Mouse (Mus musculus) heart, embryonic 10.5 days (tissue): ENCODE results near the gene 9230102O04Rik. TPM values are rescaled to one million over a fixed set of nuclear protein-coding genes. Genes with fewer than 3 reads are reported as not detected.

ENCODE experiments used
- DNase-seq: peaks from one replicate; pipeline ENCODE4 v3.0.0-alpha.2; 2017; ENCODE audit warnings: low spot score
- H3K27ac ChIP-seq: fragments of 300-500 bp; sonication (generic); 2 replicates; pipeline ENCODE4 v1.5.1; 2016; ENCODE audit warnings: mild to moderate bottlenecking
- H3K27me3 ChIP-seq: fragments of 300-500 bp; sonication (generic); 2 replicates; pipeline ENCODE4 v1.6.1; 2016; ENCODE audit warnings: mild to moderate bottlenecking; ENCODE audit not compliant: poor library complexity, insufficient read depth, severe bottlenecking
- H3K36me3 ChIP-seq: fragments of 300-500 bp; sonication (generic); 2 replicates; pipeline ENCODE4 v1.6.1; 2016; ENCODE audit warnings: mild to moderate bottlenecking, moderate library complexity
- H3K4me1 ChIP-seq: fragments of 300-500 bp; sonication (generic); 2 replicates; pipeline ENCODE4 v1.6.1; 2016; ENCODE audit warnings: mild to moderate bottlenecking
- H3K4me3 ChIP-seq: fragments of 300-500 bp; sonication (generic); 2 replicates; pipeline ENCODE4 v1.5.1; 2016; ENCODE audit warnings: mild to moderate bottlenecking, moderate library complexity
- H3K9me3 ChIP-seq: fragments of 300-500 bp; sonication (generic); 2 replicates; pipeline ENCODE4 v1.6.1; 2016; ENCODE audit warnings: mild to moderate bottlenecking, moderate library complexity
- WGBS: fragments of 180-500 bp; shearing (Covaris S2); methylation state at CpG from one replicate; pipeline ENCODE4 v1.1.7; 2016; 5-methylcytosine and 5-hydroxymethylcytosine counted together
- polyA plus RNA-seq: library from polyadenylated mRNA; unstranded; fragments of >200 nt; fragmentation: Nextera tagmentation; extraction: Ambion mirVana; gene quantifications from 2 replicates; pipeline ENCODE4 v1.2.1, GENCODE M21; 2016

9230102O04Rik gene
- polyA plus RNA-seq, 1 experiment from 2014 or later: not detected

DNA sequence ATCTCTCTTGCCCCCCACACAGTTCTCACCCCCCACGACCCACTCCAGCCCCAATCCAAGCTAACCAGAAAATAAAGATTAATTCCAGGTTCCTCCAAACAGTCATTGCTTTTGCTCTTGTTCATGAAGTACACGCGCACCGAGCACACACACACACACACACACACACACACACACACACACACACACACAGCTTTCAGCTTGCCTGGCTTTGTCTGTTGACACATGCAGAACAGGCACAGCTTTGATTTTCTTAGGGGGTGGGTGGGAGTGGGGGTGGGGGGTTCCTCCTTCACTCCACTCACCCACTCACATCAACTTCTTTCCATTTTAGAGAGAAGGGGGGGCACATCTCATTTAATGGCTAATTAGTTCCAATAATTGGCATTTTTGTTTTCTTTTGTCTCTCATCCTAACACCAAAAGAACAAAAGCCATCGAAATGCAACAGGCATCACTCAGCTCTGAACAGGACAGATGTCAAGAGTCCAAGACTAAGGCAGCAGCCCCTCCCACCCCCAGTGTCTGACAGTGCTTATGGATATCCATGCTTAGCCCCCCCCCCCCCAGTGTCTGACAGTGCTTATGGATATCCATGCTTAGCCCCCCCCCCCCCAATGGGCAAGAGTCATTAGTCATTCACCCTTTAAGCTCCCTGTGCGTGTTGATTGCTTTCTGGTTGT, 4.1 kb upstream of the 9230102O04Rik start:
- Histone ChIP-seq H3K4me1 (peaks cover 39% of the 10 kb centered on the region), H3K4me3 (no peak overlapping the region), H3K36me3 (no peaks in the 10 kb centered on the region), H3K27me3 (peaks cover 97% of the 10 kb centered on the region), H3K27ac (no peak overlapping the region), H3K9me3 (no peaks in the 10 kb centered on the region)
- 6% methylated on average over 6 of the region's 6 CpGs for WGBS
- no peak for DNase-seq

DNA sequence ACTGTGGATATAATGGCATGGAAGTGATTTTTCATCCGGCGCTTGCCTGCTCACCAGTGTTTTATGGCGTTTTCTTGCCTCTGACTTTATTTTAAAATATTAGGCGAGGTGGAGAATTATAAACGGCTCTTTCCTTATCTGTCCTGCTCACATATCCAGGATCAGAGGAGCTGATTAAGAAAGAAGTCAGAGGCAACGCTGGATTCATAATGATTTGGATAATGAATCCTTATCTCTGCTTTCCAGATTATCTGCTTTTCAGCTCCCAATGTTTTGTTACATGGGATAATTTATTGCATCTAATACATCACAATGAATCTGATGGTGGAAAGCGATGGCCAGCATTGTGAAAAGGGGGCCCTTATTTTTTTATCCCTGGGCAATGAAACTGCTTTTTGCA, 3.2 kb upstream of the 9230102O04Rik start:
- WGBS: 6% methylated on average over 7 of the region's 7 CpGs
- H3K36me3 ChIP-seq: no peaks in the 10 kb centered on the region
- DNase-seq: no peak
- peaks cover 97% of the 10 kb centered on the region for H3K27me3 ChIP-seq
- H3K9me3 ChIP-seq: no peaks in the 10 kb centered on the region
- no peak overlapping the region for H3K4me3 ChIP-seq
- H3K4me1 ChIP-seq: peaks cover 35% of the 10 kb centered on the region
- H3K27ac ChIP-seq: no peak overlapping the region

DNA sequence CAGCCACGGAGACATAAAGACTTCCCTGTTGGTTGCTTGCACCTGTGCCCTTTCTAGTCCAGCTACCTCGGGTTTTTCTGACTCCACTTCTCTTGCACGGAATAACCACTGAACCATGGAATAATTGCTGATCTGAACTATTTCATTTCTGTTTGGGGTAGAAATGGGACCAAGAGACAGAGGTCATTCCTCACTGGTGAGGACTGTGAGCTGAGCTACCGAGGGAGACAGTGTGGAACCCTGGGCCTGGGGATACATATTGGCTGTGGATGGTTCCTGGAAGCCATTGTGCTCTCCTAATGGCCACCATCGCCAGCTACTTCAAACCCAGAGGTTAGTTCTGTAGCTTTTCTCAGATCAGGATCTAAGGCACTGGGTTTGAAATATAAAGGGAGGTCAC, 1.6 kb upstream of the 9230102O04Rik start:
- 5% methylated on average over 5 of the region's 5 CpGs for WGBS
- Histone ChIP-seq H3K9me3 (no peaks in the 10 kb centered on the region), H3K4me1 (peaks cover 21% of the 10 kb centered on the region), H3K27ac (no peak overlapping the region), H3K4me3 (no peak overlapping the region), H3K36me3 (no peaks in the 10 kb centered on the region), H3K27me3 (peaks cover 97% of the 10 kb centered on the region)
- DNase-seq: no peak

DNA sequence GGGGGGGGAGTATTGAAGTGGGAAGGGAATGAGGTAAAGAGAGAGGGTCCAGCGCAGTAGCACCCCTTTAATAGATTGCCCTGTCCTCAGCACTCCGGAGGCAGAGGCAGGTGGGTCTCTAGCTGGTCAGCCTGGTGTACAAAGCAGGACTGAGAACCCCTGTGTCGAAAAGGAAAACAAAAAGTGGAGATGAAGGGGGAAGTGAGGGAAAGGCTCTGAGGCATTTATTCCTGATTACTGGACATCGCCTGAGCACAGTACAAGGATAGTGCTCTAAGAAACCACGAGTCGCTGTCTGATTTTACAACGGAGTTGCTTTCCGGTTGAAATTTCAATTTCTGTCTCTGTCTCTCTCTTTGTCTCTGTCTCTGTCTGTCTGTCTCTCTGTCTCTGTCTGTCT, 911 bp upstream of the 9230102O04Rik start:
- peak overlapping the region; percentile 55 for H3K4me3 ChIP-seq
- DNase-seq: no peak
- peaks cover 97% of the 10 kb centered on the region for H3K27me3 ChIP-seq
- WGBS: 9% methylated on average over 8 of the region's 8 CpGs
- no peaks in the 10 kb centered on the region for H3K9me3 ChIP-seq
- no peaks in the 10 kb centered on the region for H3K36me3 ChIP-seq
- H3K4me1 ChIP-seq: peaks cover 14% of the 10 kb centered on the region
- no peak overlapping the region for H3K27ac ChIP-seq

DNA sequence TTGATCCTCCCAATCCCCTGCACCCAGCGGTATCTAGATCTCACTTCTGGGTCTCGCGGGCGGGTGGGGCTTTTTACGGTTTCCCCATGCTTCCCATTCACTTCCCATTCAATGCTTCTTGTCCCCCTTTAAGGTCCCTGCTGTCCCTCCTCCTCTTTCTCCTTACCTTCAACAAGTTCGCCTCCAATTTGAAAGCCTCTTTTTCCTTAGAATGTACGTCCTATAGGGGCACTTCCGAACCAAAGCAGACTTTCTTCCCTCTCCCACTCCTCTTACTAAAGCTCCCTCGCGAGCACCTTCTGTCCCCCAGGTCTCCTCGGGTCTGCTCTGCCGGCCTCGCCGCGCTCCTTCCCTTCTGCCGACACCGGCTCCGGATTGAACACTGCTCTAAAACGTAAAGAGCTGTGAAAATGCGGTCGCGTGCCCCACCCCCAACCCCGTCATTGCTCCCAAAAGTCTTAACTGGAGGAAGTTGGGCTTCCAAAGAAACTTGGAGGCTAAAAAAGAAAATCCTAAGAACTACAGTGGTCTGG, 377 bp upstream of the 9230102O04Rik start, which contains the start of gene Gata3:
Gata3 (minus strand) TSS at position 384 of the 533 bp plus-strand sequence.
- Histone ChIP-seq H3K27me3 (peaks cover 97% of the 10 kb centered on the region), H3K36me3 (no peaks in the 10 kb centered on the region), H3K4me3 (peak within 1 kb of the TSS; percentile 55), H3K4me1 (peaks cover 14% of the 10 kb centered on the region), H3K9me3 (no peaks in the 10 kb centered on the region), H3K27ac (no peak within 1 kb of the TSS)
- DNase-seq: no peak
- WGBS: 1% methylated on average over 23 of the region's 23 CpGs

DNA sequence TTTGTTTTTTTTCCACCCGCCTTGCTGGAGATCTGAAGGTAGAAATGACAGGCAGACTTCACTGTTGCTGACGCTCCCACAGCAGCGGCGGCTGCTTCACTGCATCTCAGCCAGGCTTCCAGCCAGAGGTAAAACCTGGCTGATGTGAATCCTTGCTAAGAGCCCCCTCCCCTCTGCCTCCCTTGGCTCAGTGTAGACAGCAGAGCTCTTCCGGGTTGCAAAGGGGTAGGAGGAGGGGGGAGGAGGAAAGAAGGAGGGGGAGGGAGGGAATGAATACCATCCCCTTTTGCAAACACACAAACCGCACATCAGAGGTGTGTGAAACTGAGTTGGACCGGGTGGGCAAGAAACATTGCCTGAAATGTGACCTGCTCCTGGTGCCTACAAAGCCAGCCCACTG, 1.7 kb downstream of the 9230102O04Rik start:
- Histone ChIP-seq H3K4me3 (no peak overlapping the region), H3K36me3 (no peaks in the 10 kb centered on the region), H3K9me3 (no peaks in the 10 kb centered on the region), H3K4me1 (peaks cover 33% of the 10 kb centered on the region), H3K27me3 (peaks cover 97% of the 10 kb centered on the region), H3K27ac (no peak overlapping the region)
- WGBS: under 1% methylated on average over 7 of the region's 7 CpGs
- no peak for DNase-seq

DNA sequence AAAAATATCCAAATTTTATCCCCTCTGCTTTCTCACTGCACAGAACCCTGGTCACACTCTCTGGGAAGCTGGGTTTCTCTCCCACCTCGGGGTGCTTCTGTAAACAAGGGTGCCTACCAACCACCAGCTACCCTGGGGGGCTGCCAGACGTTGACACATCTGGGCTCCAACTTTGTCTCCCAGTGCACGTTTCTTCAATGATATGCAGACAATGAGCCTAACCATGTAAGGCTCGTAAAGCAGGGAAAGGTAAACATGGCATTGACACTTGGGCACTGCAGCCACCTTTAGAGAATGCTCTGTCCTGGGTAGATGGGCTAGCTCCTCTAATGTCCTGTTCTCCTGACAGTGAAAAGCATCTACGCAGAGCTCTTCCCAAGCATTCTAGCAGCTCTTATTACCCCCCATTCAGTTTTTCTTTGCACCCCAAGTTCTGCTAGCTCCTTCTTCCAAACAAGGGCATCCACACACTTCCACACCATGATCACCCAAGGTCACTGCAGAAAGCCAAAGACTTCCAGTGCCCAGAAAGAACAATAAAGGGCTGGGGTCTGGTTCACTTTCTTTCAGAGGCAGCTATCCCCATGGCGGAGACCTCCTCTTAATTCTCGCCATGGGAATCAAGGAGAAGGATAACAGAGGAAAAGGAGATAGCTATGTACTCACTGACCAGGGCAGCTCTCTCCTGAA, 2.3 kb downstream of the 9230102O04Rik start:
- DNase-seq: no peak
- Histone ChIP-seq H3K4me3 (no peak overlapping the region), H3K27ac (no peak overlapping the region), H3K4me1 (peaks cover 39% of the 10 kb centered on the region), H3K27me3 (peaks cover 96% of the 10 kb centered on the region), H3K9me3 (no peaks in the 10 kb centered on the region), H3K36me3 (no peaks in the 10 kb centered on the region)
- 3% methylated on average over 7 of the region's 7 CpGs for WGBS

DNA sequence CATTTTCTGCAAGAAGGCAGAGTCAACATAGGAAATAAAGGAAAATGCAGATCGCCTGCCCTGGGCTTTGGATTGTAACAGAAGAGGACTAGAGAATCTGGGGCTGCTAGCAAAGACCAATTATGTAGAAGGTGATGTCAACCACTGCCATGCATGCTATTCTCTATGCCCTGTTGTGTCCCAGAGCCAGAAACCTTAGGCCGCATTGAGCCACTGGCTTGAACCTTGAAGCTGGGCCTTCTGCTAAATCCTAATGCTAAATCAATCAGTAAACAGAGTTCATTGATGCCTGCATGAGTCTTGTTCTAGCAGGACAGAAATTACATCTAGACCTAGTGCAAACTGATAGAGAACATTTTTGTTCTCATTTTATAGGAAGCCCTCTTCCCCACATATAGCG, 3.3 kb downstream of the 9230102O04Rik start:
- 21% methylated on average over 3 of the region's 3 CpGs for WGBS

DNA sequence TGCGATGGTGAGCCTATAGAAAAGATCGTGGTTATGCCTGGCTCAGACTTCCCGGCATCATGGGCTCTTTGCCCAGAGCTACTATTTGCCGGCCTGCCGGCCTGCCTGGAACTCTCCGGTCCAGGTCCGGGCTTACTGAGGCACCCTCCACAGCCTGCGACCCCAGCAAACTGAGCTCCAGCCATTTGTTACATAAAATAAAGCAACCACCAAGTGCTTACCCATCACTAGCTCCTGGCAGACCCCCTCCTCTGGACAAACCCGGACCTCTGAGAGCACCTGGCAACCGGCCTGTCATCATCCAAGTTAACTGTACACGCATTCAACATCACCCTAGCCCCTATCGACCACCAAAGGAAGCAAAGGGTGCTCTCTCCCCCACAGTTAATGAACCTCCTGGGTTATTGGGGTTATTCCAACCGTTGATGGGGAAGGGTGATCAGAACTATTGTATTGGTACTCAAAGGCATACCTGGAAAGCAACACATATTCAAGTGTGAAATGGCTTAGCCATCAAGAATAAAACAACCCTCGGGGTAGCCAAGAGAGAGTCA, 4.0 kb downstream of the 9230102O04Rik start:
- Histone ChIP-seq H3K4me1 (peaks cover 52% of the 10 kb centered on the region), H3K27me3 (peaks cover 98% of the 10 kb centered on the region), H3K9me3 (no peaks in the 10 kb centered on the region), H3K27ac (no peak overlapping the region), H3K4me3 (no peak overlapping the region), H3K36me3 (no peaks in the 10 kb centered on the region)
- no peak for DNase-seq
- WGBS: 10% methylated on average over 14 of the region's 14 CpGs

More for the DNA sequence above, 3.3 kb downstream of the 9230102O04Rik start:
- Histone ChIP-seq H3K4me3 (no peak overlapping the region), H3K4me1 (peaks cover 49% of the 10 kb centered on the region), H3K27ac (no peak overlapping the region), H3K27me3 (peaks cover 99% of the 10 kb centered on the region), H3K9me3 (no peaks in the 10 kb centered on the region), H3K36me3 (no peaks in the 10 kb centered on the region)
- DNase-seq: no peak

DNA sequence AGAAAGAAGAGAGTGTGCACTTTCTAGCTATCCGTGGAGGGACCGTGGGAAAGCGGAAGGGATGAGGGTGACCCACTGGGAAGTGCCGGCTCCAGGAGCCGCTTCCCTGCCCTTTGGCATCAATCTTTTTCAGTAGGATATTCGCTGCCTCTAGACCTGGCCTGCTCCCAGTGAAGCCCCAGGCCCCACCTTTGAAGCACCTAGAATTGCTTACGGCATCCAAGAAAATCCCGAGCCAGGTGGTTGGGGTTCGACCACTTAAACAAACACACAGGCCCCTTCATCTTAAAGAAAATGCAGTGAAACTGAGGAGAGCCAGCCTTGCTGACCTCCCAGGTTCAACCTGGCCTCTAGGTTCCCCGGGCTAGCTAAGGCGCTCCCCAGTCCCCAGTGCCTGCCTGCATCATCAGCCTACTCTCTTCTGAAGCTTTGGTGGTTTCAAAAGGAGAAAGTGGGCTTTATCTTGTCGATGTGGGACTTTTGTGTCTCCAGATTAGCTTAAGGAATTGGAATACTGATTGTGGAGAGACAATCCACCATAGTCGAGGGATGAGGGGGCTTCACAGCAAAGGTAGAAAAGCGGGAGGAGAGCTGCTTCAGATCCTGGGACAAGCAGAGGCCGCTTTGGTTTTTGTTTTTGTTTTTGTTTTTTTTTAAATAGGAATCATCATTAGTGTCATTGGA, 4.7 kb downstream of the 9230102O04Rik start:
- peaks cover 94% of the 10 kb centered on the region for H3K27me3 ChIP-seq
- DNase-seq: no peak
- 8% methylated on average over 15 of the region's 15 CpGs for WGBS
- H3K36me3 ChIP-seq: no peaks in the 10 kb centered on the region
- no peak overlapping the region for H3K27ac ChIP-seq
- no peaks in the 10 kb centered on the region for H3K9me3 ChIP-seq
- H3K4me1 ChIP-seq: peaks cover 48% of the 10 kb centered on the region
- H3K4me3 ChIP-seq: peak overlapping the region; percentile 71

DNA sequence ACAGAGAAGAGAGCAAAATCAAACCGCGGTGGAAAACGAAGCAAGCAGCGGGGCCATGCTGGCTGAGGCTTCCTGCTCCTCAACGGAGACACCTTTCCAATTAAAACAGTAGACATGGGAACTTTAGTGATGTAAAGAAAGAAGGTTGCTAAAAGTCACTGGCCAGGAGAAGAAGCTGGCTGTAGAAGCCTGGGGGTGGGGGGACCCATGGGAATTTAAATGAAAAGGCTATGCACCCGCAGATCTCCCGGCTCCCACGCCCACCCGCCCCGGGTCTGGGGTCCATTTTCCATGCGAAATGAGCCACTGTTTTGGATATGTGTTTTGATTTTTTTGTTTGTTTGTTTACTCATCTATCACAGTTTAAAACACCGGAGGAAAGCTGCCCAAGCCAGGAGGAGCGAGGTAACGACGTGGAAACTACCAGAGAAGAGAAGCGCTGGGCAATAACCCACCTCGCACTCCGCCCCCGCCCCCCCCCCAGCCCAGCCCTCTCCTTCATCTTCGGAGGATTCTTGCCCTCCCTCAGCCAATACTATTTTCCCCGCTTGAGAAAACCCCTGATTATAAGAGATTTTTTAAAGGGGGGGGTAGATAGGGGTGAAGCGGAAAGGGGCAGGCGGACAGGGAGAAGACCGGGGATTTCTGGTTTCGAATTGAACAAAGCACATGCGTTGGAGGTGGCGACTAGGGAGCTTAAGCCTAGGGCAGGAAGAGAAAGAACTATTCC, 5.4 kb downstream of the 9230102O04Rik start:
- Histone ChIP-seq H3K4me1 (peaks cover 41% of the 10 kb centered on the region), H3K4me3 (peak overlapping the region; percentile 71), H3K9me3 (no peaks in the 10 kb centered on the region)

More for the DNA sequence above, 5.4 kb downstream of the 9230102O04Rik start:
- Histone ChIP-seq H3K36me3 (no peaks in the 10 kb centered on the region), H3K27me3 (peaks cover 87% of the 10 kb centered on the region), H3K27ac (no peak overlapping the region)
- DNase-seq: no peak
- 2% methylated on average over 27 of the region's 27 CpGs for WGBS
